Mouse (Mus musculus): ENCODE measurements around the gene Apol7c. TPM values are rescaled to one million over a fixed set of nuclear protein-coding genes. Genes with fewer than 3 reads are reported as not detected.
"Not testable (repeated sequence)": the region's sequence is repeated elsewhere in the genome, so short reads cannot be mapped to it uniquely, and the experiment has no call there.

The Apol7c gene
- polyA plus RNA-seq, 1 experiment, result 19.6 TPM

GRCm38 (mm10) chr15:77523186-77523843, 9.8 kb downstream of the Apol7c start:
- not testable (repeated sequence) for H3K27me3 ChIP-seq (ENCODE audit: control insufficient read depth, insufficient read depth, low read length); H3K36me3 ChIP-seq (ENCODE audit: control insufficient read depth, insufficient read depth, low read length); H3K4me3 ChIP-seq (ENCODE audit: low read depth, low read length); H3K4me1 ChIP-seq (ENCODE audit: control insufficient read depth, insufficient read depth, insufficient read length, low read length); H3K27ac ChIP-seq (ENCODE audit: insufficient read depth, low read depth, low read length)
- WGBS, result 9% methylated on average over 6 of the region's 6 CpGs
- TF ChIP-seq CTCF (IDR thresholded peaks at IDR 0.05; ENCODE audit: extremely low read depth, insufficient read length, insufficient replicate concordance, low read depth, low read length), result peak; percentile 51; the same call in 1 of the 2 replicates

GRCm38 (mm10) chr15:77520596-77520995, 12.5 kb downstream of the Apol7c start:
- WGBS, result 39% methylated on average over 4 of the region's 4 CpGs
- H3K4me1 ChIP-seq (ENCODE audit: control insufficient read depth, insufficient read depth, insufficient read length, low read length); H3K27me3 ChIP-seq (ENCODE audit: control insufficient read depth, insufficient read depth, low read length); H3K4me3 ChIP-seq (ENCODE audit: low read depth, low read length); H3K36me3 ChIP-seq (ENCODE audit: control insufficient read depth, insufficient read depth, low read length); H3K27ac ChIP-seq (ENCODE audit: insufficient read depth, low read depth, low read length): not testable (repeated sequence)

GRCm38 (mm10) chr15:77507966-77508365, 25.1 kb downstream of the Apol7c start, which contains the start of gene Apol11a:
Gene Apol11a (plus strand): TSS chr15:77508271.
- H3K27ac ChIP-seq (ENCODE audit: insufficient read depth, low read depth, low read length); H3K4me3 ChIP-seq (ENCODE audit: low read depth, low read length); H3K27me3 ChIP-seq (ENCODE audit: control insufficient read depth, insufficient read depth, low read length); H3K36me3 ChIP-seq (ENCODE audit: control insufficient read depth, insufficient read depth, low read length); H3K4me1 ChIP-seq (ENCODE audit: control insufficient read depth, insufficient read depth, insufficient read length, low read length): not testable (repeated sequence)

- not testable (repeated sequence) for H3K36me3 ChIP-seq (ENCODE audit: control insufficient read depth, insufficient read depth, low read length); H3K27me3 ChIP-seq (ENCODE audit: control insufficient read depth, insufficient read depth, low read length); H3K4me1 ChIP-seq (ENCODE audit: control insufficient read depth, insufficient read depth, insufficient read length, low read length); H3K4me3 ChIP-seq (ENCODE audit: low read depth, low read length); H3K27ac ChIP-seq (ENCODE audit: insufficient read depth, low read depth, low read length)
- WGBS, result 10% methylated on average over 1 of the region's 1 CpGs
These were observed 38.4 kb downstream of the Apol7c start for GRCm38 (mm10) chr15:77494694-77495093.

- H3K27ac ChIP-seq (ENCODE audit: insufficient read depth, low read depth, low read length); H3K4me1 ChIP-seq (ENCODE audit: control insufficient read depth, insufficient read depth, insufficient read length, low read length): not testable (repeated sequence)
- no CpG with 5 or more reads among the region's 1 CpGs for WGBS
These were observed 39.9 kb downstream of the Apol7c start for GRCm38 (mm10) chr15:77493181-77493580.

GRCm38 (mm10) chr15:77482140-77482794, 50.8 kb downstream of the Apol7c start:
- WGBS, result 28% methylated on average over 4 of the region's 4 CpGs
- Histone ChIP-seq H3K27me3 (ENCODE audit: control insufficient read depth, insufficient read depth, low read length) (no peaks in the 10 kb centered on the region), H3K4me3 (ENCODE audit: low read depth, low read length) (no peak overlapping the region), H3K4me1 (ENCODE audit: control insufficient read depth, insufficient read depth, insufficient read length, low read length) (peaks cover 18% of the 10 kb centered on the region; the same call in 1 of the 2 replicates), H3K27ac (ENCODE audit: insufficient read depth, low read depth, low read length) (peak overlapping the region; percentile 94), H3K36me3 (ENCODE audit: control insufficient read depth, insufficient read depth, low read length) (peaks cover 16% of the 10 kb centered on the region)
- TF ChIP-seq POLR2A (IDR thresholded peaks at IDR 0.05; ENCODE audit: low read depth, low read length) (no peak), CTCF (IDR thresholded peaks at IDR 0.05; ENCODE audit: extremely low read depth, insufficient read length, insufficient replicate concordance, low read depth, low read length) (no peak)

More at GRCm38 (mm10) chr15:77493181-77493580, 39.9 kb downstream of the Apol7c start:
- not testable (repeated sequence) for H3K27me3 ChIP-seq (ENCODE audit: control insufficient read depth, insufficient read depth, low read length); H3K36me3 ChIP-seq (ENCODE audit: control insufficient read depth, insufficient read depth, low read length); H3K4me3 ChIP-seq (ENCODE audit: low read depth, low read length)

GRCm38 (mm10) chr15:77476693-77477092, 56.4 kb downstream of the Apol7c start, which contains the start of gene Apol10a:
Gene Apol10a (plus strand): TSS chr15:77477047.
- H3K36me3 ChIP-seq (ENCODE audit: control insufficient read depth, insufficient read depth, low read length); H3K27me3 ChIP-seq (ENCODE audit: control insufficient read depth, insufficient read depth, low read length): not testable (repeated sequence)
- H3K27ac ChIP-seq (ENCODE audit: insufficient read depth, low read depth, low read length), result peak within 1 kb of the TSS; percentile 66
- H3K4me3 ChIP-seq (ENCODE audit: low read depth, low read length), result peak within 1 kb of the TSS; percentile 58
- whole genome bisulfite sequencing, result 24% methylated on average over 2 of the region's 2 CpGs
- peaks cover 13% of the 10 kb centered on the region; the same call in 1 of the 2 replicates for H3K4me1 ChIP-seq (ENCODE audit: control insufficient read depth, insufficient read depth, insufficient read length, low read length)

Other genes with a start within 250 kb of the Apol7c start
- 25.1 and 34.7 TPM in 2 replicates for gene Rbfox2, start 226.3 kb downstream of the Apol7c start, polyA plus RNA-seq (2012; rRNA removed)
- 31.4 and 88.8 TPM in 2 replicates for gene Apol7a, start 134.2 kb downstream of the Apol7c start, polyA plus RNA-seq (2012; rRNA removed)
- gene Apol9a, start 122.2 kb downstream of the Apol7c start, polyA plus RNA-seq (2012; rRNA removed), result 41.6 and 153 TPM in 2 replicates
- gene Apol7b, start 85.8 kb downstream of the Apol7c start, polyA plus RNA-seq (2012; rRNA removed), result 0.49 and 0.62 TPM in 2 replicates
- gene Apol10a, start 56.3 kb downstream of the Apol7c start, polyA plus RNA-seq (2012; rRNA removed), result 4.4 and 56.4 TPM in 2 replicates
- 0.13 TPM in 1 of 2 replicates, not detected in the other for gene Apol11a, start 25.0 kb downstream of the Apol7c start, polyA plus RNA-seq (2012; rRNA removed)
- not detected in 2 replicates for gene 1700025B11Rik, start 28.6 kb upstream of the Apol7c start, polyA plus RNA-seq (2012; rRNA removed)
- gene Apol10b, start 62.8 kb upstream of the Apol7c start, polyA plus RNA-seq (2012; rRNA removed), result 0.08 and 0.35 TPM in 2 replicates
- not detected in 2 replicates for gene Gm36245, start 65.9 kb upstream of the Apol7c start, polyA plus RNA-seq (2012; rRNA removed)
- 0.22 TPM in 1 of 2 replicates, not detected in the other for gene Apol11b, start 110.0 kb upstream of the Apol7c start, polyA plus RNA-seq (2012; rRNA removed)
- 1.9 and 3.6 TPM in 2 replicates for gene Apol7e, start 165.5 kb upstream of the Apol7c start, polyA plus RNA-seq (2012; rRNA removed)
- 5.7 and 102 TPM in 2 replicates for gene Apol9b, start 195.7 kb upstream of the Apol7c start, polyA plus RNA-seq (2012; rRNA removed)
- gene Apol8, start 223.7 kb upstream of the Apol7c start, polyA plus RNA-seq (2012; rRNA removed), result 0.10 and 0.11 TPM in 2 replicates

All from small intestine, adult 2 months (tissue).